Mouse (Mus musculus) MEL (cell line): ENCODE measurements around the gene Tbxas1. TPM values are rescaled to one million over a fixed set of nuclear protein-coding genes. Genes with fewer than 3 reads are reported as not detected.

Source experiments
- DNase-seq: peaks from one replicate; pipeline ENCODE4 v3.0.0; 2011; ENCODE audit warnings: low read depth, low spot score
- H3K27ac ChIP-seq: 2 replicates; pipeline ENCODE4 v1.5.1; 2012; ENCODE audit warnings: low read depth, mild to moderate bottlenecking, control low read depth, low read length, moderate library complexity; ENCODE audit not compliant: control insufficient read depth
- H3K27me3 ChIP-seq, 2 experiments: fragments of 150-350 bp in 1 of 2; sonication (generic) in 1 of 2; 2 replicates each; pipeline ENCODE4 v1.6.1; 2012; ENCODE audit warnings: low read length in 2 of 2, mild to moderate bottlenecking in 2 of 2, improper control_type of control experiment in 1 of 2, moderate library complexity in 1 of 2; ENCODE audit not compliant: insufficient read depth in 2 of 2, control insufficient read depth in 1 of 2
- H3K36me3 ChIP-seq, 2 experiments: 2 replicates each; pipeline ENCODE4 v1.6.1; 2012 to 2014; ENCODE audit warnings: low read length in 2 of 2, improper control_type of control experiment in 1 of 2, inconsistent platforms in 1 of 2, mild to moderate bottlenecking in 1 of 2; ENCODE audit not compliant: insufficient read depth in 2 of 2, control insufficient read depth in 1 of 2
- H3K4me1 ChIP-seq, 2 experiments: fragments of 150-350 bp in 1 of 2; sonication (generic) in 1 of 2; 2 replicates each; pipeline ENCODE4 v1.6.1; 2012; ENCODE audit warnings: low read length in 2 of 2, improper control_type of control experiment in 1 of 2, mild to moderate bottlenecking in 1 of 2; ENCODE audit not compliant: insufficient read depth in 2 of 2, control insufficient read depth in 1 of 2
- H3K4me3 ChIP-seq, 2 experiments: fragments of 150-350 bp in 1 of 2; sonication (generic) in 1 of 2; 2 replicates each; pipeline ENCODE4 v1.5.1; 2012; ENCODE audit warnings: low read depth in 2 of 2, low read length in 2 of 2, mild to moderate bottlenecking in 2 of 2, moderate library complexity in 2 of 2, control low read depth in 1 of 2, improper control_type of control experiment in 1 of 2; ENCODE audit not compliant: control insufficient read depth in 1 of 2, insufficient read depth in 1 of 2
- H3K79me2 ChIP-seq: 2 replicates; pipeline ENCODE4 v1.6.1; 2012; ENCODE audit warnings: mild to moderate bottlenecking, low read length, moderate library complexity; ENCODE audit not compliant: control insufficient read depth, poor library complexity, insufficient read depth
- H3K9ac ChIP-seq: 2 replicates; pipeline ENCODE4 v1.6.1; 2012; ENCODE audit warnings: low read depth, mild to moderate bottlenecking, control low read depth, low read length, moderate library complexity; ENCODE audit not compliant: control insufficient read depth, poor library complexity, severe bottlenecking
- H3K9me3 ChIP-seq: fragments of 150-350 bp; sonication (generic); replicated peaks from 2 replicates; pipeline ENCODE4 v1.6.1; 2012; ENCODE audit warnings: mild to moderate bottlenecking, low read length, improper control_type of control experiment, moderate library complexity; ENCODE audit not compliant: insufficient read depth
- CHD2 ChIP-seq: IDR thresholded peaks from 2 replicates; pipeline ENCODE4 v1.6.1; 2011; ENCODE audit warnings: low read length, improper control_type of control experiment
- E2F4 ChIP-seq: IDR thresholded peaks from 2 replicates; pipeline ENCODE4 v1.6.1; 2011; ENCODE audit warnings: low read depth, low read length, improper control_type of control experiment, borderline replicate concordance
- ETS1 ChIP-seq: IDR thresholded peaks from 2 replicates; pipeline ENCODE4 v1.6.1; 2012; ENCODE audit warnings: low read depth, mild to moderate bottlenecking, inconsistent platforms, low read length, improper control_type of control experiment, moderate library complexity
- GABPA ChIP-seq: IDR thresholded peaks from 2 replicates; pipeline ENCODE4 v1.6.1; 2012; ENCODE audit warnings: low read depth, mild to moderate bottlenecking, inconsistent platforms, low read length, improper control_type of control experiment, moderate library complexity
- JUND ChIP-seq: IDR thresholded peaks from 2 replicates; pipeline ENCODE4 v1.6.1; 2011; ENCODE audit warnings: low read depth, mild to moderate bottlenecking, improper control_type of control experiment, low read length
- KAT2A ChIP-seq: conservative IDR thresholded peaks from 2 replicates; pipeline ENCODE4 v1.6.1; 2012; ENCODE audit warnings: low read depth, low read length, improper control_type of control experiment, inconsistent platforms
- MAX ChIP-seq: IDR thresholded peaks from 2 replicates; pipeline ENCODE4 v1.6.1; 2011; ENCODE audit warnings: low read length, improper control_type of control experiment
- MYC ChIP-seq: IDR thresholded peaks from 2 replicates; pipeline ENCODE4 v1.6.1; 2011; ENCODE audit warnings: low read depth, mild to moderate bottlenecking, low read length, improper control_type of control experiment, moderate library complexity
- NRF1 ChIP-seq: IDR thresholded peaks from 2 replicates; pipeline ENCODE4 v1.6.1; 2014; ENCODE audit warnings: low read depth, mild to moderate bottlenecking, inconsistent platforms, low read length, improper control_type of control experiment, moderate library complexity; ENCODE audit not compliant: poor library complexity, insufficient read depth, severe bottlenecking
- POLR2A ChIP-seq, 2 experiments: IDR thresholded peaks; 2 replicates each; pipeline ENCODE4 v1.6.1; 2011 to 2012; ENCODE audit warnings: low read length in 2 of 2, mild to moderate bottlenecking in 2 of 2, control low read depth in 1 of 2, improper control_type of control experiment in 1 of 2, low read depth in 1 of 2, moderate library complexity in 1 of 2; ENCODE audit not compliant: control insufficient read depth in 1 of 2, insufficient read depth in 1 of 2, poor library complexity in 1 of 2
- POLR2AphosphoS2 ChIP-seq: IDR thresholded peaks from 2 replicates; pipeline ENCODE4 v1.6.1; 2011; ENCODE audit warnings: low read length, improper control_type of control experiment
- RAD21 ChIP-seq: IDR thresholded peaks from 2 replicates; pipeline ENCODE4 v1.6.1; 2011; ENCODE audit warnings: mild to moderate bottlenecking, low read depth, low read length, improper control_type of control experiment
- SIN3A ChIP-seq: IDR thresholded peaks from 2 replicates; pipeline ENCODE4 v1.6.1; 2012; ENCODE audit warnings: low read length, improper control_type of control experiment, inconsistent platforms
- SMC3 ChIP-seq: IDR thresholded peaks from 2 replicates; pipeline ENCODE4 v1.6.1; 2011; ENCODE audit warnings: low read depth, low read length, improper control_type of control experiment
- TAL1 ChIP-seq: IDR thresholded peaks from 2 replicates; pipeline ENCODE4 v1.6.1; 2012; ENCODE audit warnings: mild to moderate bottlenecking, inconsistent platforms, low read length, moderate library complexity, mixed read lengths
- USF2 ChIP-seq, 2 experiments: IDR thresholded peaks; 2 replicates each; pipeline ENCODE4 v1.6.1; 2011 to 2012; ENCODE audit warnings: improper control_type of control experiment in 2 of 2, low read length in 2 of 2, borderline replicate concordance in 1 of 2, inconsistent platforms in 1 of 2, low read depth in 1 of 2, mild to moderate bottlenecking in 1 of 2; ENCODE audit not compliant: insufficient read depth in 1 of 2
- ZC3H11A ChIP-seq: IDR thresholded peaks from 2 replicates; pipeline ENCODE4 v1.6.1; 2012; ENCODE audit warnings: low read depth, mild to moderate bottlenecking, inconsistent platforms, low read length, improper control_type of control experiment
- ZKSCAN1 ChIP-seq: IDR thresholded peaks from 2 replicates; pipeline ENCODE4 v1.6.1; 2012; ENCODE audit warnings: low read depth, mild to moderate bottlenecking, inconsistent platforms, low read length, improper control_type of control experiment, moderate library complexity
- polyA plus RNA-seq, 2 experiments: library from polyadenylated mRNA; stranded (reverse) in 1 of 2; unstranded in 1 of 2; fragments of >175 nt in 1 of 2; fragments of >200 nt in 1 of 2; gene quantifications; 2 replicates each; pipeline versions ENCODE4 v1.2.1 to v1.2.4; 2012; ENCODE audit warnings: low replicate concordance in 2 of 2, low read depth in 1 of 2; ENCODE audit not compliant: insufficient read length in 2 of 2, insufficient read depth in 1 of 2, missing spikeins in 1 of 2
- total RNA-seq: library from RNA; depleted of rRNA; stranded (reverse); fragments of 300-350 nt; gene quantifications from 2 replicates; pipeline ENCODE4 v1.2.3, GENCODE M21; 2012; rRNA removed

Gene Tbxas1
- total and polyA plus RNA-seq, 3 experiments, result 0.54 to 2.7 TPM; not detected in 1

- no peak overlapping the region for H3K27ac ChIP-seq
- no peaks in the 10 kb centered on the region for H3K79me2 ChIP-seq
- no peak for DNase-seq
- TF ChIP-seq ZC3H11A, result no peak
- no peak for TF ChIP-seq ETS1
- no peak for TF ChIP-seq USF2 (IDR thresholded peaks at IDR 0.05; ENCODE audit: borderline replicate concordance in 1 of 2, insufficient read depth in 1 of 2, low read depth in 1 of 2, low read length in 2 of 2)
- TF ChIP-seq SIN3A, result no peak
- TF ChIP-seq E2F4, result no peak
- TF ChIP-seq SMC3, result no peak
- no peak for TF ChIP-seq MYC
- TF ChIP-seq POLR2AphosphoS2, result no peak
- no peak for TF ChIP-seq TAL1
- TF ChIP-seq JUND, result no peak
- TF ChIP-seq MAX, result no peak
- no peak for TF ChIP-seq ZKSCAN1
- TF ChIP-seq POLR2A (IDR thresholded peaks at IDR 0.05; ENCODE audit: control insufficient read depth in 1 of 2, insufficient read depth in 1 of 2, low read depth in 1 of 2, low read length in 2 of 2, poor library complexity in 1 of 2), result no peak
- TF ChIP-seq NRF1, result no peak
- no peak for TF ChIP-seq RAD21
- TF ChIP-seq GABPA, result no peak
- no peak for TF ChIP-seq KAT2A
- no peak for TF ChIP-seq CHD2
- H3K4me1 ChIP-seq, result no peaks in the 10 kb centered on the region
- no peak overlapping the region for H3K9ac ChIP-seq
- H3K27me3 ChIP-seq, result no peaks in the 10 kb centered on the region
- no peak overlapping the region for H3K4me3 ChIP-seq
- no peaks in the 10 kb centered on the region for H3K36me3 ChIP-seq
- no peaks in the 10 kb centered on the region for H3K9me3 ChIP-seq
Measured at GRCm38 (mm10) chr6:39132556-39132955, 257.4 kb downstream of the Tbxas1 start.

Other genes starting within 250 kb of the Tbxas1 start
- 1.0 and 1.2 TPM in 2 replicates for gene Klrg2, start 238.2 kb upstream of the Tbxas1 start, total RNA-seq
- 1 to 10 TPM in 1 of 2 experiments, not detected in 1; 6.2 TPM for gene Klrg2, start 238.2 kb upstream of the Tbxas1 start, polyA plus RNA-seq
- gene Clec2l, start 212.3 kb upstream of the Tbxas1 start, total RNA-seq, result 5.3 and 6.0 TPM in 2 replicates
- 10 to 100 TPM in 1 of 2 experiments, not detected in 1; 10.4 TPM for gene Clec2l, start 212.3 kb upstream of the Tbxas1 start, polyA plus RNA-seq
- 3.9 and 4.3 TPM in 2 replicates for gene Hipk2, start 761 bp downstream of the Tbxas1 start, total RNA-seq
- gene Hipk2, start 761 bp downstream of the Tbxas1 start, polyA plus RNA-seq, result 10 to 100 TPM; 14.1 to 85.1 TPM
- gene Parp12, start 242.9 kb downstream of the Tbxas1 start, total RNA-seq, result 4.2 and 5.2 TPM in 2 replicates
- gene Parp12, start 242.9 kb downstream of the Tbxas1 start, polyA plus RNA-seq, result 1 to 10 TPM in 1 of 2 experiments, not detected in 1; 8.6 TPM